Mouse (Mus musculus): ENCODE results near the gene Fbln1. TPM values are rescaled to one million over a fixed set of nuclear protein-coding genes. Genes with fewer than 3 reads are reported as not detected.

Fbln1 gene
- polyA plus RNA-seq, 1 experiment from 2014 or later = 50.9 TPM

- H3K27ac ChIP-seq (ENCODE audit: low read length) = no peak overlapping the region
- no peak overlapping the region for H3K4me3 ChIP-seq (replicated peaks; ENCODE audit: low read length)
- no peak overlapping the region for H3K4me2 ChIP-seq (ENCODE audit: low read length)
- no peak for ATAC-seq
- 97% methylated on average over 7 of the region's 7 CpGs for WGBS
- no peaks in the 10 kb centered on the region for H3K9me3 ChIP-seq (ENCODE audit: control insufficient read depth, low read length)
- H3K9ac ChIP-seq (replicated peaks; ENCODE audit: low read depth, low read length) = no peak overlapping the region
- no peaks in the 10 kb centered on the region for H3K27me3 ChIP-seq (replicated peaks; ENCODE audit: control insufficient read depth, insufficient read depth, low read length)
- H3K36me3 ChIP-seq (ENCODE audit: control insufficient read depth, insufficient read depth) = peaks cover 4% of the 10 kb centered on the region; the same call in 1 of the 2 replicates
- H3K4me1 ChIP-seq (replicated peaks; ENCODE audit: control insufficient read depth, insufficient read depth, low read length) = no peaks in the 10 kb centered on the region
Measured at GRCm38 (mm10) chr15:85241856-85242255, 36.1 kb downstream of the Fbln1 start.

DNA sequence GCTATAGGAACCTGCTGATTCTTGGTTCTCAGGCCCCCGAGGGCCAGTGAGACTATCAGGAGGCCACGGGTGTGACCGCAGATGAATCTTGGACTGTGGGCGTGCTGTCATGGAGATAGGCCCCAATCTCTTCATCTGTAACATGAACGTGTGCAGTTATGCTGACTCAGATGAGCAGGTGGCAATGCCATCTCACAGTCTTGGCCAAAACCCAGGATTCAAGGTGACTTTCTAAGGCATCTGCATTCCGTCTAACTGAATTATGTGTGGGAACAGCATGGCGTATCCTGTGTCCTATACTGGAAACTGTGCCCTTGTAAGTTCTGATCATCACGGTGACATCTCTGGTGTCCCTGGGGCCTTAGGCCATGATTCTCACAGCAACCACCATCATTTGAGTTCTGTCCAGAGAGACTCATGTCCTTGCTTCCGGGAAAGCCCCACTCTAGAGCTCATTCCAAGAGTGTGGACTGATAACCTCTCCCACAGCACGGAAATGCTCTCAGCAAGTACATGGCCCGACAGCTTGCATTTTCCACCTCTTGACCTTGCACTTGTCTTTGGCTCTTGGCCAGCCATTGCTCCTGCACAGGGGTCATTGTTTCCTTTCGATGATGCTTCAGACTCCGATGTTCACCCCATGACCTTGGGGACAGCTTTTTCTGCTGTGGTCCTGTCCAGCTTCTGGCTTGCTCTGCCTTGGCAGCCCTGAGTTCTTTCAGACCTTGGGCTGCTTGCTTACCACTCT, 38.8 kb downstream of the Fbln1 start:
- Histone ChIP-seq H3K4me1 (replicated peaks; ENCODE audit: control insufficient read depth, insufficient read depth, low read length) (no peaks in the 10 kb centered on the region), H3K27ac (ENCODE audit: low read length) (no peak overlapping the region), H3K36me3 (ENCODE audit: control insufficient read depth, insufficient read depth) (peaks cover 3% of the 10 kb centered on the region; the same call in 1 of the 2 replicates), H3K9ac (replicated peaks; ENCODE audit: low read depth, low read length) (no peak overlapping the region), H3K27me3 (replicated peaks; ENCODE audit: control insufficient read depth, insufficient read depth, low read length) (no peaks in the 10 kb centered on the region), H3K4me2 (ENCODE audit: low read length) (no peak overlapping the region), H3K4me3 (replicated peaks; ENCODE audit: low read length) (no peak overlapping the region), H3K9me3 (ENCODE audit: control insufficient read depth, low read length) (no peaks in the 10 kb centered on the region)
- WGBS = 93% methylated on average over 13 of the region's 13 CpGs
- no peak for ATAC-seq

DNA sequence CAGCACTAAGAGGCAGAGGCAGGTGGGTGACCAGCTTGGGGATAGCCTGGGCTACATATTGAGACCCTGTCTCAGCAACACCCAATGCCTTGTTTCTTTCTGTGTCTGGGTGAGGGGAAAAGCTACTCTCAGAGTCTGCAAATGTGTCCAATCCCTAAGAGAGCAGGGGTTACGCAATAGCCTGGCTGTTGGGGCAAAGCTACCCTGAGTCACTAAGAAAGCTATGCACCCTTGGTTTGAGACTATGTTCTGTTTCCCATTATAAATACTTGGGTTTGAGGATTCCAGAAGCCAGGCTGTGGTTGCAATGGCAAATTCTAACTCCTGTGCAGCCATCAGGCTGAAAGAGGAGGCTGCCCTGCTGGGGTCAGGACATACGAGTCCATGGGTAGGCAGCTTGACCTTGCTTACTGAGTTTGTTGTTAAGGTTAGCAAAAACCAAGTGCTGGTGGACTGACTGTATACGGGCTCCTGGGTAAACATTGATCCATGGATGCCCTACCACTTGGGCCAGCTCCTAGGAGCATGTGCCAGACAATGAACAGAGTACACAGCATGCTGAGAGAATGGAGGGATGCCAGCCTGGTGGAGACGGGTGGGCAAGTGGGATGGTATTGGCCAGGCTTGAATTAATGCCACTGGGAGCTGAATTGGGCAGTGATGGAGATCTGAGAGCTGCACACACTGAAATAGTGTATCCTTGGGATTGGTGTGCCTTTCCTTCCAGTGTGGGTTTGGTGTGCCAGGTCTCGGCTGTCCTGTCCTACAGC, 39.7 kb downstream of the Fbln1 start:
- 85% methylated on average over 5 of the region's 5 CpGs for WGBS

DNA sequence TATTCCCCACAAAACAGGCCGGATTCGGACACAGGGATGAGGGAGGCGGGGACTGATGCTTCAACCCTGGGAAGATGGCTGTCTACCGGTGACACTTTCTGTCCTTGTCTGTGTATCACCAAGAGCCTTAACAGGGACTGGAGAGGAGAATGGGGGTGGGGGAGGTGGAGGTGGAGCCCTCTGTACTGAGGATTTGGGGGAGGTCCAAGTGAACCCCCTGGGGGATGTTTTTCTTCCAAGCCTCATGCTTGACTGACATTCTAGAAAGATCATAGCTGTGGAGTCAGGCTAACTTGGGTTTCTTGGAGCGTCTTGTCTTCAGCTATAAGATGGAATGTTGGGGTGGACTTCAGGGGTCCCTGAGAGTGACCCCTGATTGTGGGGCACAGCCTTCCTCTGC, 40.3 kb downstream of the Fbln1 start:
- H3K4me3 ChIP-seq (replicated peaks; ENCODE audit: low read length) = no peak overlapping the region
- H3K27me3 ChIP-seq (replicated peaks; ENCODE audit: control insufficient read depth, insufficient read depth, low read length) = no peaks in the 10 kb centered on the region
- H3K9me3 ChIP-seq (ENCODE audit: control insufficient read depth, low read length) = no peaks in the 10 kb centered on the region
- ATAC-seq = no peak
- peaks cover 3% of the 10 kb centered on the region; the same call in 1 of the 2 replicates for H3K36me3 ChIP-seq (ENCODE audit: control insufficient read depth, insufficient read depth)
- no peaks in the 10 kb centered on the region for H3K4me1 ChIP-seq (replicated peaks; ENCODE audit: control insufficient read depth, insufficient read depth, low read length)
- no peak overlapping the region for H3K4me2 ChIP-seq (ENCODE audit: low read length)
- WGBS = 88% methylated on average over 5 of the region's 5 CpGs
- H3K27ac ChIP-seq (ENCODE audit: low read length) = no peak overlapping the region
- H3K9ac ChIP-seq (replicated peaks; ENCODE audit: low read depth, low read length) = no peak overlapping the region

More for the DNA sequence above, 39.7 kb downstream of the Fbln1 start:
- H3K4me2 ChIP-seq (ENCODE audit: low read length) = no peak overlapping the region
- no peak for ATAC-seq
- H3K36me3 ChIP-seq (ENCODE audit: control insufficient read depth, insufficient read depth) = peaks cover 3% of the 10 kb centered on the region; the same call in 1 of the 2 replicates
- H3K9me3 ChIP-seq (ENCODE audit: control insufficient read depth, low read length) = no peaks in the 10 kb centered on the region
- no peak overlapping the region for H3K9ac ChIP-seq (replicated peaks; ENCODE audit: low read depth, low read length)
- H3K4me1 ChIP-seq (replicated peaks; ENCODE audit: control insufficient read depth, insufficient read depth, low read length) = no peaks in the 10 kb centered on the region
- no peak overlapping the region for H3K27ac ChIP-seq (ENCODE audit: low read length)
- no peaks in the 10 kb centered on the region for H3K27me3 ChIP-seq (replicated peaks; ENCODE audit: control insufficient read depth, insufficient read depth, low read length)
- no peak overlapping the region for H3K4me3 ChIP-seq (replicated peaks; ENCODE audit: low read length)

- no peak overlapping the region for H3K4me2 ChIP-seq (ENCODE audit: low read length)
- H3K27me3 ChIP-seq (replicated peaks; ENCODE audit: control insufficient read depth, insufficient read depth, low read length) = no peaks in the 10 kb centered on the region
- no peak overlapping the region for H3K4me3 ChIP-seq (replicated peaks; ENCODE audit: low read length)
- H3K9ac ChIP-seq (replicated peaks; ENCODE audit: low read depth, low read length) = no peak overlapping the region
- ATAC-seq = no peak
- no peaks in the 10 kb centered on the region for H3K9me3 ChIP-seq (ENCODE audit: control insufficient read depth, low read length)
- H3K36me3 ChIP-seq (ENCODE audit: control insufficient read depth, insufficient read depth) = no peaks in the 10 kb centered on the region
- no peak overlapping the region for H3K27ac ChIP-seq (ENCODE audit: low read length)
- 76% methylated on average over 6 of the region's 6 CpGs for WGBS
- H3K4me1 ChIP-seq (replicated peaks; ENCODE audit: control insufficient read depth, insufficient read depth, low read length) = no peaks in the 10 kb centered on the region
Measured at GRCm38 (mm10) chr15:85246936-85247335, 41.2 kb downstream of the Fbln1 start.

DNA sequence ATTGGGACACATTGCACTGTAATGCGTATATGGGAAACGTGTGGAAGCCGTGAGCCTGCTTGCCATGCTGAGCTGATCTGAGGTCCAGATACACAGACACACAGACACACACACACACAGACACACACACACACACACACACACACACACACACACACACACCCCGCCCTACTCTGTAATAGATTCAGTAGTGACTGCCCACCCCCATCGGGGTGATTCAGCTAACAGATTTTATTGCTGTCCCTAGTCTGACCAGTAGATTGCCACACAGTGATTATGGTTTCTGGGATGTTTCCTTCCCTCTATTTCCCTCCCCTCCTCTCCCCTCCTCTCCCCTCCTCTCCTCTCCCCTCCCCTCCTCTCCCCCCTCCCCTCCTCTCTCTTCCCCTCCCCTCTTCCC, 42.6 kb downstream of the Fbln1 start:
- 90% methylated on average over 5 of the region's 5 CpGs for WGBS
- no peaks in the 10 kb centered on the region for H3K9me3 ChIP-seq (ENCODE audit: control insufficient read depth, low read length)
- H3K36me3 ChIP-seq (ENCODE audit: control insufficient read depth, insufficient read depth) = no peaks in the 10 kb centered on the region
- no peak for ATAC-seq
- no peaks in the 10 kb centered on the region for H3K27me3 ChIP-seq (replicated peaks; ENCODE audit: control insufficient read depth, insufficient read depth, low read length)
- no peaks in the 10 kb centered on the region for H3K4me1 ChIP-seq (replicated peaks; ENCODE audit: control insufficient read depth, insufficient read depth, low read length)
- H3K27ac ChIP-seq (ENCODE audit: low read length) = no peak overlapping the region
- H3K4me2 ChIP-seq (ENCODE audit: low read length) = no peak overlapping the region
- H3K4me3 ChIP-seq (replicated peaks; ENCODE audit: low read length) = no peak overlapping the region
- H3K9ac ChIP-seq (replicated peaks; ENCODE audit: low read depth, low read length) = no peak overlapping the region

- Histone ChIP-seq H3K4me1 (replicated peaks; ENCODE audit: control insufficient read depth, insufficient read depth, low read length) (no peaks in the 10 kb centered on the region), H3K27me3 (replicated peaks; ENCODE audit: control insufficient read depth, insufficient read depth, low read length) (no peaks in the 10 kb centered on the region), H3K36me3 (ENCODE audit: control insufficient read depth, insufficient read depth) (no peaks in the 10 kb centered on the region), H3K27ac (ENCODE audit: low read length) (no peak overlapping the region), H3K4me3 (replicated peaks; ENCODE audit: low read length) (no peak overlapping the region), H3K4me2 (ENCODE audit: low read length) (no peak overlapping the region), H3K9ac (replicated peaks; ENCODE audit: low read depth, low read length) (no peak overlapping the region), H3K9me3 (ENCODE audit: control insufficient read depth, low read length) (no peaks in the 10 kb centered on the region)
- 45% methylated on average over 5 of the region's 5 CpGs for WGBS
- no peak for ATAC-seq
Measured at GRCm38 (mm10) chr15:85249252-85249651, 43.5 kb downstream of the Fbln1 start.

- 97% methylated on average over 2 of the region's 2 CpGs for WGBS
Measured at GRCm38 (mm10) chr15:85250436-85250835, 44.7 kb downstream of the Fbln1 start.

DNA sequence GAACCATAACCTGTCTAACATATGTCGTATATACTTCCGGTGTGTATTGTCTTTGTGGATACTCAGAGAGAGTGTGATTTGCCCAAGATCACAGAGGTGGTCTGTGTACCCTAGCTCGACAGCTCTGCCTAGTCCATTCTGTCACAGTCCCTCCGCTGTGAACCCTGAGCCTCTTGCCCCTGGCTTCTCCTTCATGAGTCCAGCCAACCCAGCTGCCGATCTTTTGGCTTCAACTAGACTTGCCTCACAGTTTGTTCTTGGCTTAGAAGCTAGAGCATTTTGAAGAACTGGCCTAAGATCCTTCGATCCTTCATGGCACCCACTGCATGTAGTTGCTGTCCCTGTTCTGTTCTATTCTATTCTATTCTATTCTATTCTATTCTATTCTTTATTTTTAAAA, 46.7 kb downstream of the Fbln1 start:
- H3K4me3 ChIP-seq (replicated peaks; ENCODE audit: low read length) = no peak overlapping the region
- no peaks in the 10 kb centered on the region for H3K36me3 ChIP-seq (ENCODE audit: control insufficient read depth, insufficient read depth)
- 93% methylated on average over 6 of the region's 6 CpGs for WGBS
- no peak overlapping the region for H3K27ac ChIP-seq (ENCODE audit: low read length)
- H3K27me3 ChIP-seq (replicated peaks; ENCODE audit: control insufficient read depth, insufficient read depth, low read length) = no peaks in the 10 kb centered on the region
- H3K4me2 ChIP-seq (ENCODE audit: low read length) = no peak overlapping the region
- ATAC-seq = no peak
- H3K9ac ChIP-seq (replicated peaks; ENCODE audit: low read depth, low read length) = no peak overlapping the region
- H3K9me3 ChIP-seq (ENCODE audit: control insufficient read depth, low read length) = no peaks in the 10 kb centered on the region
- H3K4me1 ChIP-seq (replicated peaks; ENCODE audit: control insufficient read depth, insufficient read depth, low read length) = no peaks in the 10 kb centered on the region

More at GRCm38 (mm10) chr15:85250436-85250835, 44.7 kb downstream of the Fbln1 start:
- no peak overlapping the region for H3K27ac ChIP-seq (ENCODE audit: low read length)
- no peaks in the 10 kb centered on the region for H3K4me1 ChIP-seq (replicated peaks; ENCODE audit: control insufficient read depth, insufficient read depth, low read length)
- H3K9me3 ChIP-seq (ENCODE audit: control insufficient read depth, low read length) = no peaks in the 10 kb centered on the region
- no peak overlapping the region for H3K4me3 ChIP-seq (replicated peaks; ENCODE audit: low read length)
- no peak for ATAC-seq
- no peaks in the 10 kb centered on the region for H3K27me3 ChIP-seq (replicated peaks; ENCODE audit: control insufficient read depth, insufficient read depth, low read length)
- H3K4me2 ChIP-seq (ENCODE audit: low read length) = no peak overlapping the region
- H3K9ac ChIP-seq (replicated peaks; ENCODE audit: low read depth, low read length) = no peak overlapping the region
- no peaks in the 10 kb centered on the region for H3K36me3 ChIP-seq (ENCODE audit: control insufficient read depth, insufficient read depth)

Data from forebrain, embryonic 16.5 days (tissue).